Mouse (Mus musculus) right cerebral cortex, adult 2 months (tissue): ENCODE results near the gene Rnf115.
"Not testable (repeated sequence)": the region's sequence is repeated elsewhere in the genome, so short reads cannot be mapped to it uniquely, and the experiment has no call there.

Experiments
- DNase-seq, 2 experiments: peaks; one replicate each; pipeline ENCODE4 v3.0.0; 2021 to 2022; ENCODE audit warnings: low spot score in 2 of 2

The Rnf115 gene

GRCm38 (mm10) chr3:96727343-96727827 is at the start of gene Rnf115, which contains the start of gene Polr3c:
Rnf115 (plus strand) TSS chr3:96727664.
Polr3c (minus strand) TSS chr3:96727628.
- peak; percentile 92 to 93 for DNase-seq

- DNase-seq: no peak
These were observed 49.0 kb upstream of the Rnf115 start for GRCm38 (mm10) chr3:96678456-96678855.

- no peak for DNase-seq
These were observed 48.2 kb upstream of the Rnf115 start for GRCm38 (mm10) chr3:96679159-96679674.

- no peak for DNase-seq
These were observed 47.1 kb upstream of the Rnf115 start for GRCm38 (mm10) chr3:96680269-96680956.

- DNase-seq: no peak
These were observed 44.0 kb upstream of the Rnf115 start for GRCm38 (mm10) chr3:96683496-96683895.

- DNase-seq: no peak
These were observed 43.2 kb upstream of the Rnf115 start for GRCm38 (mm10) chr3:96684151-96684821.

- no peak for DNase-seq
These were observed 42.7 kb upstream of the Rnf115 start for GRCm38 (mm10) chr3:96684822-96685156.

- not testable (repeated sequence) for DNase-seq
These were observed 41.4 kb upstream of the Rnf115 start for GRCm38 (mm10) chr3:96686057-96686456.

GRCm38 (mm10) chr3:96688854-96689253 is 38.6 kb upstream of the Rnf115 start:
- no peak for DNase-seq

GRCm38 (mm10) chr3:96690298-96690697 is 37.2 kb upstream of the Rnf115 start:
- DNase-seq: no peak

- no peak for DNase-seq
These were observed 35.0 kb upstream of the Rnf115 start for GRCm38 (mm10) chr3:96692506-96692905.

- DNase-seq: no peak
These were observed 33.9 kb upstream of the Rnf115 start for GRCm38 (mm10) chr3:96693579-96693978.

- DNase-seq: peak in 1 of 2 experiments; percentile 43
These were observed 31.2 kb upstream of the Rnf115 start, which contains the start of gene Pias3 for GRCm38 (mm10) chr3:96696198-96696765. Pias3 (plus strand) TSS chr3:96696384.

- peak; percentile 66 to 77 for DNase-seq
These were observed 30.4 kb upstream of the Rnf115 start for GRCm38 (mm10) chr3:96696766-96697732.

GRCm38 (mm10) chr3:96698993-96699690 is 28.3 kb upstream of the Rnf115 start:
- DNase-seq: peak in 1 of 2 experiments; percentile 42

- no peak for DNase-seq
These were observed 27.1 kb upstream of the Rnf115 start for GRCm38 (mm10) chr3:96700376-96700775.

- DNase-seq: no peak
These were observed 26.5 kb upstream of the Rnf115 start for GRCm38 (mm10) chr3:96701003-96701402.

- no peak for DNase-seq
These were observed 22.7 kb upstream of the Rnf115 start for GRCm38 (mm10) chr3:96704778-96705177.

- no peak for DNase-seq
These were observed 21.2 kb upstream of the Rnf115 start for GRCm38 (mm10) chr3:96706217-96706616.

- DNase-seq: no peak
These were observed 20.5 kb upstream of the Rnf115 start for GRCm38 (mm10) chr3:96706984-96707383.
